Mouse (Mus musculus) cortical plate, adult 2 months (tissue): ENCODE data around the gene Insr.

Experiments
- CTCF ChIP-seq: fragments of 200-500 bp; IDR thresholded peaks from 2 replicates; pipeline ENCODE4 v1.5.1; 2011; ENCODE audit warnings: mild to moderate bottlenecking, control low read depth, low read length; ENCODE audit not compliant: insufficient read depth; ENCODE audit errors: extremely low read depth
- POLR2A ChIP-seq: fragments of 200-500 bp; IDR thresholded peaks from 2 replicates; pipeline ENCODE4 v1.6.1; 2011; ENCODE audit warnings: mild to moderate bottlenecking, low read length, control low read depth; ENCODE audit not compliant: insufficient read depth; ENCODE audit errors: extremely low read depth

- no peak for TF ChIP-seq CTCF
- TF ChIP-seq POLR2A, result no peak
Observed at GRCm38 (mm10) chr8:3276009-3276408, 3.4 kb downstream of the Insr start.
